Mouse (Mus musculus): ENCODE measurements around the gene Lmf1. TPM values are rescaled to one million over a fixed set of nuclear protein-coding genes. Genes with fewer than 3 reads are reported as not detected.

The Lmf1 gene
- polyA plus RNA-seq, 1 experiment from 2014 or later: 16.3 TPM

GRCm38 (mm10) chr17:25610151-25610550 is 31.3 kb downstream of the Lmf1 start:
- Histone ChIP-seq H3K27me3 (ENCODE audit: control insufficient read depth, insufficient read depth, low read length) (no peaks in the 10 kb centered on the region), H3K27ac (replicated peaks) (no peak overlapping the region), H3K4me3 (ENCODE audit: low read depth, low read length) (no peak overlapping the region), H3K4me1 (replicated peaks; ENCODE audit: control insufficient read depth, insufficient read depth) (no peaks in the 10 kb centered on the region), H3K9me3 (ENCODE audit: control insufficient read depth, low read length) (no peaks in the 10 kb centered on the region), H3K4me2 (replicated peaks; ENCODE audit: low read depth) (no peak overlapping the region), H3K9ac (ENCODE audit: low read length) (no peak overlapping the region), H3K36me3 (ENCODE audit: control insufficient read depth, insufficient read depth, low read length) (peaks cover 2% of the 10 kb centered on the region; the same call in 1 of the 2 replicates)
- WGBS: 34% methylated on average over 9 of the region's 9 CpGs
- no peak for TF ChIP-seq EP300 (optimal IDR thresholded peaks at IDR 0.05)
- no peak for TF ChIP-seq CTCF (IDR thresholded peaks at IDR 0.05; ENCODE audit: low read depth)
- ATAC-seq (ENCODE audit: low FRiP score, low TSS enrichment): no peak; the same call in 1 of the 2 replicates
- peak; percentile 32 for DNase-seq (ENCODE audit: low spot score)

- H3K4me3 ChIP-seq (ENCODE audit: low read depth, low read length): no peak overlapping the region
- H3K27me3 ChIP-seq (ENCODE audit: control insufficient read depth, insufficient read depth, low read length): no peaks in the 10 kb centered on the region
- ATAC-seq (ENCODE audit: low FRiP score, low TSS enrichment) (no peak), DNase-seq (ENCODE audit: low spot score) (no peak)
- no peak overlapping the region for H3K27ac ChIP-seq (replicated peaks)
- TF ChIP-seq CTCF (IDR thresholded peaks at IDR 0.05; ENCODE audit: low read depth): no peak
- no peak for TF ChIP-seq EP300 (optimal IDR thresholded peaks at IDR 0.05)
- H3K9ac ChIP-seq (ENCODE audit: low read length): no peak overlapping the region
- WGBS: 79% methylated on average over 9 of the region's 9 CpGs
- H3K4me2 ChIP-seq (replicated peaks; ENCODE audit: low read depth): no peak overlapping the region
- H3K9me3 ChIP-seq (ENCODE audit: control insufficient read depth, low read length): no peaks in the 10 kb centered on the region
- peaks cover 2% of the 10 kb centered on the region; the same call in 1 of the 2 replicates for H3K36me3 ChIP-seq (ENCODE audit: control insufficient read depth, insufficient read depth, low read length)
- no peaks in the 10 kb centered on the region for H3K4me1 ChIP-seq (replicated peaks; ENCODE audit: control insufficient read depth, insufficient read depth)
Measured at GRCm38 (mm10) chr17:25612537-25612936, 33.7 kb downstream of the Lmf1 start.

GRCm38 (mm10) chr17:25613323-25613722 is 34.4 kb downstream of the Lmf1 start:
- WGBS: 96% methylated on average over 6 of the region's 6 CpGs
- H3K9ac ChIP-seq (ENCODE audit: low read length): no peak overlapping the region
- peaks cover 2% of the 10 kb centered on the region; the same call in 1 of the 2 replicates for H3K36me3 ChIP-seq (ENCODE audit: control insufficient read depth, insufficient read depth, low read length)
- TF ChIP-seq EP300 (optimal IDR thresholded peaks at IDR 0.05) (no peak), CTCF (IDR thresholded peaks at IDR 0.05; ENCODE audit: low read depth) (no peak)
- H3K27ac ChIP-seq (replicated peaks): no peak overlapping the region
- H3K4me2 ChIP-seq (replicated peaks; ENCODE audit: low read depth): no peak overlapping the region
- no peaks in the 10 kb centered on the region for H3K27me3 ChIP-seq (ENCODE audit: control insufficient read depth, insufficient read depth, low read length)
- no peaks in the 10 kb centered on the region for H3K4me1 ChIP-seq (replicated peaks; ENCODE audit: control insufficient read depth, insufficient read depth)
- no peak for ATAC-seq (ENCODE audit: low FRiP score, low TSS enrichment)
- no peak for DNase-seq (ENCODE audit: low spot score)
- no peak overlapping the region for H3K4me3 ChIP-seq (ENCODE audit: low read depth, low read length)
- no peaks in the 10 kb centered on the region for H3K9me3 ChIP-seq (ENCODE audit: control insufficient read depth, low read length)

DNA sequence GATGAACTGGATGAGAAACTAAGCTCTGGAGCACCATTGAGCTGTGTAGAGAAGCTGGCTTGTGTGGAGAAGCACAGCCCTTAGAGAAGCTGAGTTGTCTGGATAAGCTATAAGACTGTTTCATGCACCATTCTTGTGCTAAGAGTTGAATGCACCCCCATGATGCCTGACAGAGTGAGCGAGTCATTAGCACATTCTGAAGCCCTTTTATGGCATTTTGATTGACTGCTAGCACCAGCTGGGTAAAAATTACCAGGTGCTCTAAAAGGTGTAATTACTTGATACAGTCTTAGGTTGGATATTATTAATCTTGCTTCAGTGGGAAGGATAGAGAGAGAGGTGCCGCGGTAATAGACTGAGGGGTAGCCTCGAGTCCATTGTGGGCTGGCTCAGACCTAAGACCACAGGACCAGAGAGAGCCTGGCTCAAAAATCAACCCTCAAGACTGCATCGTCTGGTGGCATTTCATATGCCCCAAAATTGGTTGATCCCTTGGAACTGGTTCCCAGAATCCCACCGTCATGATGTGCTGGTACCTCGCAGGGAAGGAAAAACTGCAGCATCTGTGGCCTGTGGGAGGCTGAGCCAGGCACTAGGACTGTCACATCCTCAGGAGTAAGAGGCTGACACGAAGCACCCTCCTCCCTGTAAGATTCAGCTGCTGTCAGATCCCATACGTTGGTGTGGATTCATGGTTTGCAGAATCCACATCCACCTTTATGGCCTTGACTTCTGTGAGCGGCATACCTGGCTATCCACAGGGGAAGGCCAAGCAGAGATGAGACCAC is 36.0 kb downstream of the Lmf1 start:
- 92% methylated on average over 10 of the region's 10 CpGs for WGBS
- ATAC-seq (ENCODE audit: low FRiP score, low TSS enrichment): no peak
- no peak for DNase-seq (ENCODE audit: low spot score)

DNA sequence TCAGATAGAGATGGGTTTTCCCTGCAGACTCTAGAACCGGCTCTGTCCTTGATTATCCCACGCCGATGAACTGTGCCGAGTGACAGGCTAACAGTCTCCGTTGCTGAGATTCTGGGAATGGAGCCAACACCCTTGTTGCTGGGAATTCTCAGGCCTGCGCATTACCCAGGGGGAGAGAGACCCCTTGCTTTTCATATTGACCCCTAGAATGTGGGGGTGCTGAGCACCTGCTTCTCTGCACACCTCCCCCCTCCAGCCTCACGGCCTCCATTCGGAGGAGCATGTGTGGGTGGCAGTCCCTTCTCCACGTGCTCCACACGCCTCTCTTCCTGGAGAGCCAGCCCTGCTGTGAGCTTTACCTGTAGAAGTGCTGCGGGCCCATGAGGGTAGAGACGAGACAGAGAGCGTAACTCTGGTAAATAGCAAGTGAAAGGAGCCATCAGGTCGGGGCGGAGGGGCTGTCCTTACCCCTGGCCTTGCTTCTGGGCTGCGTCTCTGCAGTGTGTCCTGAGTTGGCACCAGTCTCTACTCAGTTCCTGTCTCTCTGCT is 39.7 kb downstream of the Lmf1 start:
- 48% methylated on average over 16 of the region's 16 CpGs for WGBS
- Histone ChIP-seq H3K9ac (ENCODE audit: low read length) (no peak overlapping the region), H3K27me3 (ENCODE audit: control insufficient read depth, insufficient read depth, low read length) (no peaks in the 10 kb centered on the region), H3K4me3 (ENCODE audit: low read depth, low read length) (no peak overlapping the region), H3K4me2 (replicated peaks; ENCODE audit: low read depth) (no peak overlapping the region), H3K9me3 (ENCODE audit: control insufficient read depth, low read length) (no peaks in the 10 kb centered on the region), H3K4me1 (replicated peaks; ENCODE audit: control insufficient read depth, insufficient read depth) (no peaks in the 10 kb centered on the region), H3K36me3 (ENCODE audit: control insufficient read depth, insufficient read depth, low read length) (peaks cover 2% of the 10 kb centered on the region; the same call in 1 of the 2 replicates), H3K27ac (replicated peaks) (0 out of 2 replicates have a peak overlapping the region, but pooled peaks have one; percentile 24)
- TF ChIP-seq CTCF (IDR thresholded peaks at IDR 0.05; ENCODE audit: low read depth) (no peak), EP300 (optimal IDR thresholded peaks at IDR 0.05) (no peak)
- peak; percentile 40; the same call in 1 of the 2 replicates for ATAC-seq (ENCODE audit: low FRiP score, low TSS enrichment)
- DNase-seq (ENCODE audit: low spot score): no peak

More for the DNA sequence above, 36.0 kb downstream of the Lmf1 start:
- no peak overlapping the region for H3K27ac ChIP-seq (replicated peaks)
- H3K4me2 ChIP-seq (replicated peaks; ENCODE audit: low read depth): no peak overlapping the region
- H3K9me3 ChIP-seq (ENCODE audit: control insufficient read depth, low read length): no peaks in the 10 kb centered on the region
- H3K27me3 ChIP-seq (ENCODE audit: control insufficient read depth, insufficient read depth, low read length): no peaks in the 10 kb centered on the region
- no peak overlapping the region for H3K9ac ChIP-seq (ENCODE audit: low read length)
- no peak for TF ChIP-seq EP300 (optimal IDR thresholded peaks at IDR 0.05)
- no peaks in the 10 kb centered on the region for H3K4me1 ChIP-seq (replicated peaks; ENCODE audit: control insufficient read depth, insufficient read depth)
- H3K4me3 ChIP-seq (ENCODE audit: low read depth, low read length): no peak overlapping the region
- peaks cover 2% of the 10 kb centered on the region; the same call in 1 of the 2 replicates for H3K36me3 ChIP-seq (ENCODE audit: control insufficient read depth, insufficient read depth, low read length)

GRCm38 (mm10) chr17:25623441-25623840 is 44.6 kb downstream of the Lmf1 start:
- TF ChIP-seq CTCF (IDR thresholded peaks at IDR 0.05; ENCODE audit: low read depth) (peak; percentile 39), EP300 (optimal IDR thresholded peaks at IDR 0.05) (no peak)
- Histone ChIP-seq H3K4me3 (ENCODE audit: low read depth, low read length) (no peak overlapping the region), H3K27me3 (ENCODE audit: control insufficient read depth, insufficient read depth, low read length) (no peaks in the 10 kb centered on the region), H3K9ac (ENCODE audit: low read length) (no peak overlapping the region), H3K27ac (replicated peaks) (no peak overlapping the region), H3K36me3 (ENCODE audit: control insufficient read depth, insufficient read depth, low read length) (no peaks in the 10 kb centered on the region), H3K4me1 (replicated peaks; ENCODE audit: control insufficient read depth, insufficient read depth) (no peaks in the 10 kb centered on the region), H3K4me2 (replicated peaks; ENCODE audit: low read depth) (no peak overlapping the region), H3K9me3 (ENCODE audit: control insufficient read depth, low read length) (no peaks in the 10 kb centered on the region)
- 76% methylated on average over 4 of the region's 4 CpGs for WGBS
- no peak for DNase-seq (ENCODE audit: low spot score)
- ATAC-seq (ENCODE audit: low FRiP score, low TSS enrichment): no peak

All from stomach, postnatal 0 days (tissue).